Mouse (Mus musculus) skeletal muscle tissue, adult 2 months (tissue): ENCODE data around the gene Tlr2.
A peak's percentile ranks its signal among the peaks of the same experiment; 100 is the strongest.

ENCODE experiments used
- DNase-seq: peaks from one replicate; pipeline ENCODE4 v3.0.0-alpha.2; 2012; ENCODE audit warnings: low read depth, low spot score

Gene Tlr2

GRCm38 (mm10) chr3:83828145-83828611 is 13.4 kb downstream of the Tlr2 start:
- DNase-seq: no peak

- DNase-seq: no peak
Observed at GRCm38 (mm10) chr3:83827684-83828083, 13.9 kb downstream of the Tlr2 start.

- DNase-seq: no peak
Observed at GRCm38 (mm10) chr3:83823774-83824173, 17.8 kb downstream of the Tlr2 start.

GRCm38 (mm10) chr3:83816372-83816925 is 25.1 kb downstream of the Tlr2 start:
- no peak for DNase-seq

- no peak for DNase-seq
Observed at GRCm38 (mm10) chr3:83812863-83813262, 28.7 kb downstream of the Tlr2 start.

GRCm38 (mm10) chr3:83811987-83812386 is 29.6 kb downstream of the Tlr2 start:
- DNase-seq: no peak

GRCm38 (mm10) chr3:83808483-83808882 is 33.1 kb downstream of the Tlr2 start:
- no peak for DNase-seq

GRCm38 (mm10) chr3:83801649-83802155 is 39.9 kb downstream of the Tlr2 start:
- DNase-seq: no peak

- DNase-seq: no peak
Observed at GRCm38 (mm10) chr3:83799486-83799885, 42.1 kb downstream of the Tlr2 start.

- peak; percentile 36 for DNase-seq
Observed at GRCm38 (mm10) chr3:83797828-83798227, 43.7 kb downstream of the Tlr2 start.

- DNase-seq: no peak
Observed at GRCm38 (mm10) chr3:83797098-83797497, 44.5 kb downstream of the Tlr2 start.

GRCm38 (mm10) chr3:83791444-83791843 is 50.1 kb downstream of the Tlr2 start:
- DNase-seq: no peak

GRCm38 (mm10) chr3:83789651-83790451 is 51.7 kb downstream of the Tlr2 start:
- DNase-seq: no peak

GRCm38 (mm10) chr3:83787776-83788305 is 53.7 kb downstream of the Tlr2 start:
- no peak for DNase-seq

GRCm38 (mm10) chr3:83787086-83787485 is 54.5 kb downstream of the Tlr2 start:
- no peak for DNase-seq
